Mouse (Mus musculus) bone marrow macrophage, adult 2 months (primary cell): ENCODE measurements at regions not wholly inside any gene's neighbourhood (a gene's known extent, or its start where the extent isn't known, plus 50 kb on each side); places are given as distances from the start of the nearest gene placed in this dataset.

Source experiments
- H3K27ac ChIP-seq: 2 replicates; pipeline ENCODE4 v1.5.1; 2012; ENCODE audit warnings: low read depth, low read length; ENCODE audit not compliant: insufficient read depth
- H3K4me1 ChIP-seq: 2 replicates; pipeline ENCODE4 v1.6.1; 2012; ENCODE audit warnings: low read length; ENCODE audit not compliant: control insufficient read depth, insufficient read depth
- H3K4me3 ChIP-seq: 2 replicates; pipeline ENCODE4 v1.5.1; 2012; ENCODE audit warnings: mild to moderate bottlenecking, low read length, moderate library complexity; ENCODE audit not compliant: insufficient read depth
- CTCF ChIP-seq: IDR thresholded peaks from 2 replicates; pipeline ENCODE4 v1.5.1; 2012; ENCODE audit warnings: low read depth, mild to moderate bottlenecking, low read length, moderate library complexity
- POLR2A ChIP-seq: IDR thresholded peaks from 2 replicates; pipeline ENCODE4 v1.6.1; 2012; ENCODE audit warnings: mild to moderate bottlenecking, low read depth, low read length, borderline replicate concordance

DNA sequence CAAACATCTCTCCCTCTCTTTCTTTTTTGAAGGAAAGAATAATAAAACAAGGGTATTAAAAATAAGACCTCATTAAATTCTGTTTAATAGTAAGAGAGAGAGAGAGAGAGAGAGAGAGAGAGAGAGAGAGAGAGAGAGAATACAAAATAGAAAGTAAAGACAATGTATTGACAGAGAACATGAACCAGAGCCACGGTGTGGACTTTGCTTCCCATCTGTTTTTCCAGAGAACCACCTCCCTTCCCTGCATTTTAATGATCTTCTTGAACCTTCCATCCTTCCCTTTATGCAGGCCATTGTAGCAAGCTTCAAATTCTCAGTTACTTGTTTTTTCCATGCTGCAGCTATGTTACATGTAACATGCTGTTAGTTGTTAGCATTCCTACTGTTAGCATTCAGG is 284.3 kb upstream of the Marcks start:
- TF ChIP-seq CTCF, result no peak
- no peak for TF ChIP-seq POLR2A
- Histone ChIP-seq H3K27ac (no peak overlapping the region), H3K4me3 (no peak overlapping the region), H3K4me1 (no peaks in the 10 kb centered on the region)

DNA sequence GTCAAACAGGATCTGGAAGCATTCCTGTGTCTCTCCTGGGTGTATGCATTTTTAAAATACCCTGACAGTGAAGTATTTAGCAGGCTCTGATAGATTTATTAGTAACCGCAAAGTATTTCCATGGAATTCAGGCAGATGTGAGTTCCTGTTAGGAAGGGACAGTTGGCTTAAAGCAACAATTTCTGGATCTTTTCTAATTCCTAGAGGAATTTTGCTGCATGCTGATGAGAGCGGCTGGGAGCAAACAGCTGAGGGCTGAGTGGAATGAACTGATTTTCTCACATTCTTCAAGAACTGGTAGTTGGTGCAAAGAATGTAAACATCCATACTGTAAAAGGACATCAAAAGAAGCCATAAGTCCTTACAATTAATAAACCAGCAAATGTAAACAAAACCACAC is 283.9 kb upstream of the Marcks start:
- Histone ChIP-seq H3K4me3 (no peak overlapping the region), H3K4me1 (no peaks in the 10 kb centered on the region), H3K27ac (no peak overlapping the region)
- TF ChIP-seq POLR2A, result no peak
- no peak for TF ChIP-seq CTCF

DNA sequence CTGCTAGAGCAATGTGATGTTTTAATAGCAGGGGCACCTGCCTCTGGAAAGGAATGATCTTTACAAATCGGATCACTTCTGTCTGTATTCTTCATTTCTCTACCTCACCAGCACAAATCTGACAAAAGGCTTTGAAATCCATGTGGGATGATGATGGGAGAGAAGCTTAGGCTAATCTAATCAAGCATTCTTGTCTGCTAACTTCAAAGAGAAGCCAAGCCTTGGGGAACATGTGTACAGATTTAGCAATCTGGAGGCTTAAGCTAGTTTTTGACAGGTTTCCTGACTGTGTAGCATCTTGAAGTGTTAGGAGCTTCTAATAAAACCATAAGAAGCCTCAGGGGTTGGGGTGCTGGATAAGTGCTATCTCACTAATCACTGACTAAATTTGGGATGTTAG is 277.6 kb upstream of the Marcks start:
- Histone ChIP-seq H3K4me3 (no peak overlapping the region), H3K4me1 (no peaks in the 10 kb centered on the region), H3K27ac (no peak overlapping the region)
- TF ChIP-seq POLR2A (no peak), CTCF (no peak)

DNA sequence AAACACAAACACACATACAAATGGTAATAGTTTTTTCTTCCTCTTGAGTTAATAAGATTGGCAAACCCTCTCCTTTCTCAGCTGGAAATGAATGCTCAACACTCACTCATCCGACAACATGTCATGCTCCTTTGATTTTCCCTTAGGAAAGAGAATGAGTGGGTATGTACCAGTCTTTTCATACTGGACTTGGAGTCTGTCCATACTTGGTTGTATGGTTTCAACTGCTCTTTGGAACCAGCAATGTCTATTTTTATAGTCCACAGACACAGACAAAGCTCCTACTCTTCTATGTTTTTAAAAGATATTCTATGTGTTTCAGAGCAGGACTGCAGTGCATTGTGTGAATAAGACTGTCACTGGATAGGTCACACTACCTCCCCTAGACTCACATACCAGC is 273.7 kb upstream of the Marcks start:
- H3K4me3 ChIP-seq, result no peak overlapping the region
- TF ChIP-seq POLR2A (no peak), CTCF (no peak)
- H3K27ac ChIP-seq, result no peak overlapping the region
- H3K4me1 ChIP-seq, result no peaks in the 10 kb centered on the region

DNA sequence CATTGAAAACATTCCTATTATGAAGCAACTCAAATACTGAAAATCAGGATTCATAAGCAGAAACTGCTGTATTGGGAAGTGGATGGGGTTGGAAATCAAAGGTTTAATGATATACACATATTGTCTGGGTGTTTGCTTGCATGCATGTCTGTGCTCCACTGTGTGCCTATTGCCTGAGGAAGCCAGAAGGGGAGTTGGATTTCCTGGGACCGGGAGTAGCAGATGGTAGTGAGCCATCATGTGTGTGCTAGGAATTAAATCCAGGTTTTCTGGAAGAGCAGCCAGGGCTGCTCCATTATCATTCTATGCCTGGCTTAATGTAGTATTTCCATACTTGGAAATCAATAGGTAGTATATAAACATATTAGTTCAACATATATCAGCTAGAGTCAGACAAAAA is 271.0 kb upstream of the Marcks start:
- Histone ChIP-seq H3K4me3 (no peak overlapping the region), H3K27ac (no peak overlapping the region), H3K4me1 (no peaks in the 10 kb centered on the region)
- TF ChIP-seq POLR2A (no peak), CTCF (no peak)

DNA sequence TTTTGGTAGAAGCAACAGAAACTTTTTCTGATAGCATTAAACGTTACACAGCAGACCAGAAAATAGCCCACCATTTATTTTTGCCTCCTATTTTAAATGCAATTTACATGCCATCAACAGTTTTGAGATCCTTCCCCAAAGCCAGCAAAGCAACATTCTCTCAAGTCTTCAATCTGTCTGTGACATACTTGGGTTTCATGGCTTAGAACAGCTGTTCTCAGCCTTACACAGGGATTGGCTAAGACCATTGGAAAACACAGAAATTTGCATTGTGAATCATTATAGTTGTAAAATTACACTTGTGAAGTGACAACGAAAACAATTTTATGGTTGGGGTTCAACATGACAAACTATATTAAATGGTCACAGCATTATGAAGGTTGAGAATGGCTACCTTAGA is 268.8 kb upstream of the Marcks start:
- TF ChIP-seq CTCF (no peak), POLR2A (no peak)
- Histone ChIP-seq H3K4me3 (no peak overlapping the region), H3K4me1 (no peaks in the 10 kb centered on the region), H3K27ac (no peak overlapping the region)

DNA sequence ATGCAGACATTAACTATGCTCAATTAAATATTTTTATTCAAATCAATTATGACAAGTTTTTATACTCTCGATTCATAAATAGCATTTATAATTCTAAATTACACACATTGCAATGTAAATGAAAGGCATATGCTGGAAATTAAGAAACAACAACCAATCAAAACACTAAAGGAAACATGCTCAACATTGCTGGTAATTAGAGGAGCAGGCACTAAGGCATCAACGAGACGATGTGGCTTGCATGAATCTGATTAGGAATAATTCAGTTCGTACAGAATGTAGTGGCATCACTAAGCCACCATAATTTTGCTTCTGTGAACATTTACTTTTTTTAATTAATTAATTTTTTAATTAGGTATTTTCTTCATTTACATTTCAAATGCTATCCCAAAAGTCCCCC is 266.2 kb upstream of the Marcks start:
- H3K27ac ChIP-seq, result no peak overlapping the region
- peaks cover 7% of the 10 kb centered on the region for H3K4me1 ChIP-seq
- H3K4me3 ChIP-seq, result no peak overlapping the region
- TF ChIP-seq CTCF, result no peak
- no peak for TF ChIP-seq POLR2A

DNA sequence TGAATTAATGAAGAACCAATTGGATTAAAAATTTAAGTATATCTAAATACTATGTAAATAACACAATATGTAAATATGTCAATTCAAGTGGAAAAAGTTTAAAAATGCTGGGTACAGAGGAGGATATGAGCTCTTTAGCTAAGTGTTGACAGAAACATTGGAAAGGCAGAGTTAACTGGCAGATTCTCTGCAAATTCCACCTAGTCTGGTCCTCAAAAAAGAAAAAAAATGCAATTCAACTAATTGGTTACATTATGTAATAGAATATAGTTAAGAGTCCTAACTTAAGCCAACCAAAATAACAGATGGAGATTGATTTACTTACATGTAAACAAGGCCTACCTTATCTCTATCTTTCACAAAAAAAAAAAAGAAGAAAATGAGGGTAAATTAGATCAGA is 265.7 kb upstream of the Marcks start:
- Histone ChIP-seq H3K4me3 (no peak overlapping the region), H3K4me1 (peaks cover 7% of the 10 kb centered on the region), H3K27ac (no peak overlapping the region)
- TF ChIP-seq POLR2A, result no peak
- TF ChIP-seq CTCF, result no peak

DNA sequence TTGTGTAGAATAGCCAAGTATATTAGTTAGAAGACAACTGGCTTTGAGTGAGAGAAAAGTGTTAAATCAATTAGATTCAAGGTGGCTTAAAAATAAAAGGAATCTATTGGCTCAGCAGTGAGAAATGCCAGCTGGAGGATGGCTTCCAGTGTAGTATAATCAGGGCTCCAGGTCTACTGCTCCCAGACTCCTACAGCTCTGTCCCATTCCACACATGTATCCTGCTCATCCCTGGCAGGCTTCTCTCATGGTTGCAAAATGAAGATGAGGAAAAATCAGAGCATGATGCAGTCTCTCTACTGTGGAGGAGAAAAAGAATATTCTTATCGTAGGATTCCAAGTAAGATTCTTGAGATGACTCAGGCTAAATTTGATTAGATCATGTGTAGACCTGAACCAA is 263.7 kb upstream of the Marcks start:
- Histone ChIP-seq H3K27ac (no peak overlapping the region), H3K4me1 (peaks cover 7% of the 10 kb centered on the region)
- TF ChIP-seq POLR2A (no peak), CTCF (no peak)

DNA sequence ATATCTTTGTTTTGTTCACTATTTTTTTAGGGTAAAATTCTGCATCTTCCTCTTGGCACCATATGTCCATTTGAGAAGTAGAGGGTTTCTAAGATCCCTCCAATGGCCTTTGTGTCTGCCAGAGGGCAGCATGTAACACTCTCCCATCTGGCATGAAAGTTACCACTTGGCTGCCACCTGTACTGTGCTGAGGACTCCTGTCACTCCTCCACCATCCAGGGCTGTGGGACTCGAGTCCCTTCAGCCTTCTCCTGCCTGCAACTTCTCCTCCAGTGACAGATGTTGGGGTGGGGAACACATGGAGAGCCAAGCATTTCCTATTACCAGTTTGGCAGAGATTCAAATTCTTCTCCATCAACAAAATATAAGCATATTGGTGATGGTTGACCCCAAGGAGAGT is 262.3 kb upstream of the Marcks start:
- TF ChIP-seq CTCF, result no peak
- TF ChIP-seq POLR2A, result no peak
- no peak overlapping the region for H3K27ac ChIP-seq
- H3K4me3 ChIP-seq, result no peak overlapping the region
- peaks cover 7% of the 10 kb centered on the region for H3K4me1 ChIP-seq

More for the DNA sequence above, 263.7 kb upstream of the Marcks start:
- no peak overlapping the region for H3K4me3 ChIP-seq

DNA sequence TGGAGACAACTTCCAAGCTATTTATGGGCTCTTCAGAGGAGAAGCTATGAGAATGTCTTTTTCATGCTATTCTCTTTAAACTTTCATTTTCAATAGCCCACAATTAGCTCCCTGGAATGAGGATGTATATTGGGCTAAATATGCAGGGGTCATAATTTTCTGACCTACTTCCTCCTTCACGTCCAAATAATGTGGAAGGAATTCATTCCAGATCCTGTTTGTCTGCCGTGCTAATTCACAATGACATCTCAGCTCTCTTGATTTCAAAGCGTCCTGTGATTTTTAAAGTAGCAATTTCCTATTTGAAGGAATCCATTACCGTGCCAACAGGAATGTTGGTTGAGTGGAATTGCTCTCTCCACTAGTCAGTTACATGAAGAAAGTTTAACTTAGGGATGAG is 261.7 kb upstream of the Marcks start:
- peak overlapping the region; percentile 23; the same call in 1 of the 2 replicates for H3K4me3 ChIP-seq
- peak overlapping the region; percentile 53 for H3K27ac ChIP-seq
- TF ChIP-seq POLR2A, result no peak
- no peak for TF ChIP-seq CTCF
- H3K4me1 ChIP-seq, result peaks cover 7% of the 10 kb centered on the region
